8 mouse cellular contexts compared by ENCODE assay signal in genomic region chr12:111691346-111691872, GRCm38 (mm10). TPM values are rescaled to one million over a fixed set of nuclear protein-coding genes. Genes with fewer than 3 reads are reported as not detected.
DNase-seq lines count a peak whose midpoint lies in the region; ATAC-seq and TF ChIP-seq lines count a peak whose summit lies in the region.

No protein-coding gene starts in this region.

- no peak overlapping the region for H3K9ac ChIP-seq in kidney, postnatal 0 days (ENCODE audit: low read depth, low read length)
- peak overlapping the region; percentile 31; the same call in 1 of the 2 replicates for H3K9ac ChIP-seq in hindbrain, embryonic 11.5 days (ENCODE audit: low read depth, low read length)
- peak overlapping the region; percentile 24; the same call in 1 of the 2 replicates for H3K9ac ChIP-seq in lung, embryonic 16.5 days (ENCODE audit: low read length)
- H3K9ac ChIP-seq in neural tube, embryonic 15.5 days (replicated peaks) = no peak overlapping the region

- peaks cover 52% of the 10 kb centered on the region for H3K4me1 ChIP-seq in kidney, postnatal 0 days (replicated peaks; ENCODE audit: insufficient read depth, low read length)
- H3K4me1 ChIP-seq in hindbrain, embryonic 11.5 days (replicated peaks; ENCODE audit: control insufficient read depth, insufficient read depth, low read length) = peaks cover 54% of the 10 kb centered on the region
- H3K4me1 ChIP-seq in lung, embryonic 16.5 days (replicated peaks; ENCODE audit: control insufficient read depth, insufficient read depth, low read length) = peaks cover 50% of the 10 kb centered on the region
- peaks cover 78% of the 10 kb centered on the region for H3K4me1 ChIP-seq in neural tube, embryonic 15.5 days

- WGBS in kidney, postnatal 0 days = 17% methylated on average over 5 of the region's 5 CpGs
- WGBS in hindbrain, embryonic 11.5 days = 5% methylated on average over 5 of the region's 5 CpGs
- WGBS in lung, embryonic 16.5 days = 14% methylated on average over 5 of the region's 5 CpGs
- 3% methylated on average over 5 of the region's 5 CpGs for WGBS in neural tube, embryonic 15.5 days

- H3K36me3 ChIP-seq in kidney, postnatal 0 days (ENCODE audit: insufficient read depth, low read length) = no peaks in the 10 kb centered on the region
- no peaks in the 10 kb centered on the region for H3K36me3 ChIP-seq in hindbrain, embryonic 11.5 days (ENCODE audit: control insufficient read depth, insufficient read depth, low read length)
- H3K36me3 ChIP-seq in lung, embryonic 16.5 days (ENCODE audit: control insufficient read depth, insufficient read depth, low read length) = no peaks in the 10 kb centered on the region
- no peaks in the 10 kb centered on the region for H3K36me3 ChIP-seq in neural tube, embryonic 15.5 days

- no peak overlapping the region for H3K4me3 ChIP-seq in kidney, postnatal 0 days (replicated peaks; ENCODE audit: low read depth, low read length)
- H3K4me3 ChIP-seq in hindbrain, embryonic 11.5 days (ENCODE audit: low read depth, low read length) = no peak overlapping the region
- H3K4me3 ChIP-seq in lung, embryonic 16.5 days (ENCODE audit: low read length) = no peak overlapping the region
- H3K4me3 ChIP-seq in neural tube, embryonic 15.5 days (replicated peaks) = no peak overlapping the region

- peak; percentile 41; the same call in 1 of the 2 replicates for ATAC-seq in kidney, postnatal 0 days (replicated peaks; ENCODE audit: low FRiP score, low read depth)
- ATAC-seq in hindbrain, embryonic 11.5 days (ENCODE audit: low FRiP score) = peak; percentile 41; the same call in 1 of the 2 replicates
- ATAC-seq in lung, embryonic 16.5 days (ENCODE audit: low read depth) = peak; percentile 24; the same call in 1 of the 2 replicates
- 0 out of 2 replicates have a peak, but pooled peaks have one; percentile 6 for ATAC-seq in neural tube, embryonic 15.5 days (ENCODE audit: low FRiP score)

- H3K27me3 ChIP-seq in kidney, postnatal 0 days (ENCODE audit: insufficient read depth, low read length) = no peaks in the 10 kb centered on the region
- no peaks in the 10 kb centered on the region for H3K27me3 ChIP-seq in hindbrain, embryonic 11.5 days (ENCODE audit: control insufficient read depth, insufficient read depth, low read length)
- H3K27me3 ChIP-seq in lung, embryonic 16.5 days (ENCODE audit: control insufficient read depth, insufficient read depth, low read depth, low read length) = no peaks in the 10 kb centered on the region
- H3K27me3 ChIP-seq in neural tube, embryonic 15.5 days (replicated peaks) = no peaks in the 10 kb centered on the region

- DNase-seq in kidney, postnatal 0 days (ENCODE audit: low spot score) = peak; percentile 80
- DNase-seq in kidney, adult 11 months = no peak
- DNase-seq in brain, embryonic 14.5 days (ENCODE audit: low read depth) = peak; percentile 87
- peak; percentile 81 for DNase-seq in hindbrain, embryonic 11.5 days (ENCODE audit: low spot score)
- no peak for DNase-seq in adrenal gland, adult 18-20 months (ENCODE audit: low spot score in 2 of 2)
- DNase-seq in left cerebral cortex, adult 9 months (ENCODE audit: low spot score in 2 of 2) = no peak

- 0 out of 2 replicates have a peak, but pooled peaks have one; percentile 15 for TF ChIP-seq CTCF in kidney, postnatal 0 days (IDR thresholded peaks at IDR 0.05; ENCODE audit: low read depth)
- no peak for TF ChIP-seq CTCF in brain, embryonic 14.5 days (IDR thresholded peaks at IDR 0.05; ENCODE audit: borderline replicate concordance, extremely low read depth, insufficient read depth, insufficient read length)

- no peak for TF ChIP-seq POLR2A in brain, embryonic 14.5 days (IDR thresholded peaks at IDR 0.05; ENCODE audit: borderline replicate concordance, extremely low read depth, insufficient read depth, insufficient read length, poor library complexity, severe bottlenecking)

- no peak overlapping the region for H3K4me2 ChIP-seq in kidney, postnatal 0 days (ENCODE audit: low read length)
- H3K4me2 ChIP-seq in hindbrain, embryonic 11.5 days (replicated peaks; ENCODE audit: low read depth, low read length) = no peak overlapping the region
- H3K4me2 ChIP-seq in lung, embryonic 16.5 days (ENCODE audit: low read depth, low read length) = no peak overlapping the region
- no peak overlapping the region for H3K4me2 ChIP-seq in neural tube, embryonic 15.5 days

- H3K9me3 ChIP-seq in kidney, postnatal 0 days (replicated peaks; ENCODE audit: low read length) = no peaks in the 10 kb centered on the region
- no peaks in the 10 kb centered on the region for H3K9me3 ChIP-seq in hindbrain, embryonic 11.5 days (ENCODE audit: control insufficient read depth, low read length)
- H3K9me3 ChIP-seq in lung, embryonic 16.5 days (ENCODE audit: control insufficient read depth, low read length) = no peaks in the 10 kb centered on the region
- no peaks in the 10 kb centered on the region for H3K9me3 ChIP-seq in neural tube, embryonic 15.5 days (replicated peaks)

- H3K27ac ChIP-seq in kidney, postnatal 0 days = peak overlapping the region; percentile 62; the same call in 1 of the 2 replicates
- H3K27ac ChIP-seq in hindbrain, embryonic 11.5 days (ENCODE audit: low read depth, low read length) = peak overlapping the region; percentile 90
- H3K27ac ChIP-seq in lung, embryonic 16.5 days (ENCODE audit: low read length) = peak overlapping the region; percentile 58
- peak overlapping the region; percentile 90 for H3K27ac ChIP-seq in neural tube, embryonic 15.5 days (replicated peaks)

RNA-seq across cellular contexts. Expression of gene Trmt61a, which starts 13.5 kb away (rescaled TPM):
- 6.3 and 6.8 TPM in 2 replicates for polyA plus RNA-seq in kidney, postnatal 0 days (2015; fragmentation: Nextera tagmentation; extraction: Ambion mirVana)
- polyA plus RNA-seq in brain, embryonic 14.5 days (2012; rRNA removed) = 21.9 and 27.9 TPM in 2 replicates
- 4.5 and 5.0 TPM in 2 replicates for polyA plus RNA-seq in hindbrain, embryonic 11.5 days (2014; fragmentation: Nextera tagmentation; extraction: Ambion mirVana)
- 7.0 and 7.2 TPM in 2 replicates for polyA plus RNA-seq in lung, embryonic 16.5 days (2015; fragmentation: Nextera tagmentation; extraction: Ambion mirVana)
- polyA plus RNA-seq in neural tube, embryonic 15.5 days (2015; fragmentation: Nextera tagmentation; extraction: Ambion mirVana) = 9.6 and 10.8 TPM in 2 replicates
- 10 to 100 TPM; 16.3 to 20.1 TPM for total RNA-seq in adrenal gland, adult 18-20 months (2021)

RNA-seq across cellular contexts. Expression of gene Ckb, which starts 19.3 kb away (rescaled TPM):
- polyA plus RNA-seq in kidney, postnatal 0 days (2015; fragmentation: Nextera tagmentation; extraction: Ambion mirVana) = 135 and 148 TPM in 2 replicates
- 1,393 and 1,883 TPM in 2 replicates for polyA plus RNA-seq in brain, embryonic 14.5 days (2012; rRNA removed)
- polyA plus RNA-seq in hindbrain, embryonic 11.5 days (2014; fragmentation: Nextera tagmentation; extraction: Ambion mirVana) = 2,103 and 2,160 TPM in 2 replicates
- polyA plus RNA-seq in lung, embryonic 16.5 days (2015; fragmentation: Nextera tagmentation; extraction: Ambion mirVana) = 210 and 218 TPM in 2 replicates
- polyA plus RNA-seq in neural tube, embryonic 15.5 days (2015; fragmentation: Nextera tagmentation; extraction: Ambion mirVana) = 1,500 and 1,731 TPM in 2 replicates
- total RNA-seq in adrenal gland, adult 18-20 months (2021) = 10 to 100 TPM; 45.2 to 76.0 TPM

RNA-seq across cellular contexts. Expression of gene Bag5, which starts 21.6 kb away (rescaled TPM):
- polyA plus RNA-seq in kidney, postnatal 0 days (2015; fragmentation: Nextera tagmentation; extraction: Ambion mirVana) = 45.7 and 48.9 TPM in 2 replicates
- polyA plus RNA-seq in brain, embryonic 14.5 days (2012; rRNA removed) = 31.1 and 40.7 TPM in 2 replicates
- polyA plus RNA-seq in hindbrain, embryonic 11.5 days (2014; fragmentation: Nextera tagmentation; extraction: Ambion mirVana) = 61.5 and 63.3 TPM in 2 replicates
- 50.2 and 50.7 TPM in 2 replicates for polyA plus RNA-seq in lung, embryonic 16.5 days (2015; fragmentation: Nextera tagmentation; extraction: Ambion mirVana)
- 61.5 and 65.2 TPM in 2 replicates for polyA plus RNA-seq in neural tube, embryonic 15.5 days (2015; fragmentation: Nextera tagmentation; extraction: Ambion mirVana)
- total RNA-seq in adrenal gland, adult 18-20 months (2021) = 10 to 100 TPM; 43.1 to 43.7 TPM

RNA-seq across cellular contexts. Expression of gene Apopt1, which starts 21.7 kb away (rescaled TPM):
- 57.8 and 61.4 TPM in 2 replicates for polyA plus RNA-seq in kidney, postnatal 0 days (2015; fragmentation: Nextera tagmentation; extraction: Ambion mirVana)
- polyA plus RNA-seq in brain, embryonic 14.5 days (2012; rRNA removed) = 31.9 and 35.4 TPM in 2 replicates
- polyA plus RNA-seq in hindbrain, embryonic 11.5 days (2014; fragmentation: Nextera tagmentation; extraction: Ambion mirVana) = 52.5 and 54.2 TPM in 2 replicates
- 45.7 and 47.0 TPM in 2 replicates for polyA plus RNA-seq in lung, embryonic 16.5 days (2015; fragmentation: Nextera tagmentation; extraction: Ambion mirVana)
- polyA plus RNA-seq in neural tube, embryonic 15.5 days (2015; fragmentation: Nextera tagmentation; extraction: Ambion mirVana) = 58.5 and 58.8 TPM in 2 replicates
- total RNA-seq in adrenal gland, adult 18-20 months (2021) = 10 to 100 TPM; 61.0 to 61.3 TPM

Comparison
In these comparisons a context has a peak if more than half of its experiments do, and no peak if none do; other contexts are left out.
1. DNase-seq: peak in kidney, postnatal 0 days (single experiment), brain, embryonic 14.5 days (single experiment) and hindbrain, embryonic 11.5 days (single experiment); none in kidney, adult 11 months (single experiment), adrenal gland, adult 18-20 months (0 of 2) and left cerebral cortex, adult 9 months (0 of 2).
2. H3K9ac ChIP-seq: peak in hindbrain, embryonic 11.5 days (single experiment) and lung, embryonic 16.5 days (single experiment); none in kidney, postnatal 0 days (single experiment) and neural tube, embryonic 15.5 days (single experiment).
3. Peak in every context shown above with its lines, with median percentiles within 50 percentile points of each other: ATAC-seq and H3K27ac ChIP-seq.